Mouse (Mus musculus) megakaryocyte, embryonic 14.5 days (primary cell): ENCODE results near the gene Fgfr2. TPM values are rescaled to one million over a fixed set of nuclear protein-coding genes. Genes with fewer than 3 reads are reported as not detected.

Experiments used
- H3K27me3 ChIP-seq: replicated peaks from 2 replicates; pipeline ENCODE3; 2012; ENCODE audit warnings: inconsistent platforms
- H3K36me3 ChIP-seq: replicated peaks from 2 replicates; pipeline ENCODE3; 2012; ENCODE audit warnings: low read length, inconsistent platforms, mixed read lengths
- H3K4me1 ChIP-seq: 2 replicates; pipeline ENCODE4 v1.6.1; 2012; ENCODE audit warnings: inconsistent platforms
- H3K4me3 ChIP-seq: replicated peaks from 2 replicates; pipeline ENCODE3; 2012; ENCODE audit warnings: moderate library complexity, mild to moderate bottlenecking, inconsistent platforms
- H3K9me3 ChIP-seq: 2 replicates; pipeline ENCODE4 v1.6.1; 2012; ENCODE audit warnings: inconsistent platforms
- FLI1 ChIP-seq: IDR thresholded peaks from 2 replicates; pipeline ENCODE4 v1.6.1; 2012; ENCODE audit warnings: low read length, inconsistent platforms, mixed read lengths
- GATA1 ChIP-seq: IDR thresholded peaks from 3 replicates; pipeline ENCODE4 v1.6.1; 2012; ENCODE audit warnings: mixed read lengths, low read length, inconsistent platforms, borderline replicate concordance
- polyA plus RNA-seq: library from polyadenylated mRNA; stranded (reverse); fragments of >175 nt; gene quantifications from 2 replicates; pipeline ENCODE4 v1.2.3, GENCODE M21; 2012; ENCODE audit warnings: low replicate concordance; ENCODE audit not compliant: insufficient read depth

Gene Fgfr2
- polyA plus RNA-seq, 1 experiment, result 0.45 TPM

DNA sequence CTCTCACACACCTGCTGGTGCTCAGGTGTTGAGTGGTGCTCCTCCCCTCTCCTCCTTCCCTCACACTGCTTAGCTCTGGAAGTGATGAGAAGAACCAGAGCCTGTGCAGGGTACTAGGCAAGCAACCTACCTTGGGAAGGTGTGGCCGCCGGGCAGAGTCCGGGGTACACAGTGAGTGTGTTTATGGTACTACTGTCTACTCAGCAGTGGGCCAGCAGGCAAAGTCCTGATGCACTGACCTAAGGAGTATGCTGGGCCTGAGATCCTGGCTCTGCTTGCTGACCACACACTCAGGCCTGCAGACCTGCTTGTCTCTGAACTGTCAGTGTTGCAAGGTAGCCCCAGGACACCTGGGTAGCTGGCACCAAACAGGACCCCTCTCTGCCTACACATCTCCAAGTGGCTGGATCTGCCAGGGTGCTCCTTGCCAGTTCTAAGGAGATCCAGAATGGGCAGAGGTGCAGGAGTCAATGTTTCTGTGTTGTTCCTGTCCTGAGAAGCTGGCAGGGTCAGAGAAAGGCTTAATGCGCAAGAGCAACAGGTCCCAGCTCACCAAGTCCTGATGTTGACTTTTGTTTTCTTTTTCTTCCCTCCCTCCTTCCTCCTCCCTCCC is 2488.8 kb downstream of the Fgfr2 start:
- peaks cover 44% of the 10 kb centered on the region for H3K27me3 ChIP-seq
- TF ChIP-seq FLI1 (no peak), GATA1 (no peak)
- no peaks in the 10 kb centered on the region for H3K36me3 ChIP-seq
- no peak overlapping the region for H3K4me3 ChIP-seq
- H3K4me1 ChIP-seq, result peaks cover 18% of the 10 kb centered on the region
- no peaks in the 10 kb centered on the region for H3K9me3 ChIP-seq

DNA sequence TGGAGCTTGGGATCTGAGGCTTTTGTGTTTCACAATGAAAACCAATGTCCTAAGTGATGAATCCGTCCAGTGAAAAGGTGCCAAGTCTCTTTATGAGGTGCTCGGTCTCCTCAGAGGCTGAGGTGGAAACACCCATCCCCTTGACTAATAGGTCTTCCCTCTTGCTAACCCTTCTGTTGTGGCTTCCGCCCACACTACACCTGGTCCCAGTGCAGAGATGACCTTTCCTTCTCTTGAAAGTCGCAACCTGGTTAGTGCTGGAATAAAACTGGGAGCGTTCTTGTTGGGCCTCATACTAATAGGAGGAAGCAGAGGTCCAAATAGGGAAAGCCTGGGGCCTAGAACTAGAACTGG is 2490.8 kb downstream of the Fgfr2 start:
- Histone ChIP-seq H3K4me1 (peaks cover 18% of the 10 kb centered on the region), H3K36me3 (no peaks in the 10 kb centered on the region), H3K27me3 (peaks cover 39% of the 10 kb centered on the region), H3K9me3 (no peaks in the 10 kb centered on the region), H3K4me3 (no peak overlapping the region)
- TF ChIP-seq FLI1, result no peak
- TF ChIP-seq GATA1, result no peak

DNA sequence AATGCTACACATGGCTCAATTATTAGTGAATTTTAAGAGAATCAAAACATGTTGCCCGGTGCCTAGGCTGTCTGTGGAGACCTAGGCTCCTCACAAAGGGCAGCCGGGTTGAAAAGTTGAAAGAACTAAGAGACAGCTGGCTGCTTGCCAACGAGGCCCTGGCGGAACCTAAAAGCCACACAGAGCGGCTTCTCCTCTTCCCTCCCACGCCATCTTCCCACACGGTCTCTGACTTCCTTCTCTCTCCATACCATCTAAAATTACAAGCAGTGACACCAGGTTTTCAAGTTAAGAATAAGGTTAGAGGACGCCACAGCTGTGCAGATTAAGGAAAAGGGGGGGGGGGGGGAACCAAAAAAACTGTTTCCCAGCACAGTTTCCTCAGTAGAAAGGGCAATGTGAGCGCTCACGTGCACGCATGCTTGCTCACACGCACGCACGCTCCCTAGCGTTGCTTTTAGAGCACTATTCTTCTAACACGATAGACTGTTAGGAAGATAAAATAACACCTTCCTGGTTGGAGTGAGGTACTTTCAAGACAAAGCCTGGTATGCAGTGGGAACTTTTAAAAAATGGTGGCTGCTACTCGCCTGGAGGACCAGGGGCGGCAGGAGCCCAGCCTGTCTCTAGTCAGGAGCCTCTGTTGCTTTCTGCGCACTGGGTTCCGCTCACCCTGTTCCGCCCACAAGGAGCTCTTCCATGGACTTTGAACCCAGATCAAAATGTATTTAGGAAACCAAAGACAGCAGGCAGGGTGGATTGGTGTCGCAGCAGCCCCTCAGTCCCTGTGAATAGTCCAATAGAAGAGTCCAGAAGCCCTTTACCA is 2491.4 kb downstream of the Fgfr2 start:
- H3K4me3 ChIP-seq, result no peak overlapping the region

DNA sequence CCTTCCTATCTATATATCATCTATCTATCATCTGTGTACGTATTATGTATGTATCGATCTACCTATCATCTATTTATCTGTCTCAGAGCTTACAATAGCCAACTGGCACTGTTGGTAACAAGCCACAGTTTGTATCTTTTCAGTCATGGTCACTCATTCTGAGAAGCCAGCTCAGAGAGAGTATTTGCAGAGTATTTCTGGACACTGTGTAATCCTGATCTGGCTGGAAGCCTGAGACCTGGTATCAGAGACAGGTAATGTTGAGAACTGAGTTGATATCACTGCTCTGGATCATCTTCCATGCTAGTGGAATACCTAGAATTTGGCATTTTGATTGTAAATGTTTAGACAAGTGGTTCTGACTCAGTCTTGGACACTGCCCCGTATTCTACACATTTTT is 2492.2 kb downstream of the Fgfr2 start:
- no peaks in the 10 kb centered on the region for H3K9me3 ChIP-seq
- H3K27me3 ChIP-seq, result peaks cover 42% of the 10 kb centered on the region
- peaks cover 17% of the 10 kb centered on the region for H3K4me1 ChIP-seq
- TF ChIP-seq FLI1 (no peak), GATA1 (no peak)
- H3K36me3 ChIP-seq, result no peaks in the 10 kb centered on the region
- H3K4me3 ChIP-seq, result no peak overlapping the region

More for the DNA sequence above, 2491.4 kb downstream of the Fgfr2 start:
- Histone ChIP-seq H3K36me3 (no peaks in the 10 kb centered on the region), H3K27me3 (peaks cover 38% of the 10 kb centered on the region), H3K9me3 (no peaks in the 10 kb centered on the region), H3K4me1 (peaks cover 18% of the 10 kb centered on the region)
- TF ChIP-seq GATA1 (no peak), FLI1 (no peak)

DNA sequence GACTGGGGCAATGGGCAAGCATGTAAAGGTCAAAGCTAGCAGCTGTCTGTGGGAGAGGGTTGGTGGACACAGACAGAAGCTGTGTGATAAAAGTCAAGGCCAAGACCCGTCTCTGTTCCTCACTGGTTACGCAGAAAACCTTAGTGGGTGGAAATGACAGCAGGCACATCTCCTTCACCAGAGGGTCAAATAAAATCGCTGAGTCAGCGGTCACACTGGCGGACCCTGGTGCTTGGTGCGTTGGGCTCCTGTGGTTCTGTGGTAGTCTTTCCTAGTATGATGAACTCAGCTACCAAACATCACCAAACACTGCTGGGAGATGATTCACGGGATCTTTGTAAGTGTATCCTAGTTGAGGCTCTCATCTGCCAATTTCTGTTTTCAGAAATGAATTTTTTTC is 2493.2 kb downstream of the Fgfr2 start:
- TF ChIP-seq FLI1, result no peak
- TF ChIP-seq GATA1, result no peak
- H3K9me3 ChIP-seq, result no peaks in the 10 kb centered on the region
- no peak overlapping the region for H3K4me3 ChIP-seq
- H3K4me1 ChIP-seq, result peaks cover 12% of the 10 kb centered on the region
- no peaks in the 10 kb centered on the region for H3K36me3 ChIP-seq
- H3K27me3 ChIP-seq, result peaks cover 43% of the 10 kb centered on the region

DNA sequence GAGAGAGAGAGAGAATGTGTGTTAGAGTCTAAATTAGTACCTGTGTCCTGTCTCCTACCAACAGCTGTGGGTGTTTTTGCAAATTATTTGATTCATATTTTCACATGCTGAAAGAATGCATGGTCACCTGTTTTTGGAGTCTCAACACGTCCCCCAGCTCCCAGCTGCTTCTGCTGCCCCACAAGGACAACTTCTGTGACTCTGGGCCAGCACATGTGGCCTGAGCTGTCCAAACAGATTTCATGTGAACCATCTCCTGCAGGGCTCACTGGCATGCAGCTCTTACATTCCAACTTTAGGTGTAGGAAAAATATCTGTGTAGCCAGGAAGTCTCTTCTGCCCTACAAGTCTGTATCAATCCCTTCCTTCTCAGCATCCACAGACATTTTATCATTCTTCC is 2494.5 kb downstream of the Fgfr2 start:
- Histone ChIP-seq H3K36me3 (no peaks in the 10 kb centered on the region), H3K4me3 (no peak overlapping the region), H3K27me3 (peaks cover 51% of the 10 kb centered on the region), H3K9me3 (no peaks in the 10 kb centered on the region), H3K4me1 (peaks cover 8% of the 10 kb centered on the region)
- no peak for TF ChIP-seq FLI1
- no peak for TF ChIP-seq GATA1

DNA sequence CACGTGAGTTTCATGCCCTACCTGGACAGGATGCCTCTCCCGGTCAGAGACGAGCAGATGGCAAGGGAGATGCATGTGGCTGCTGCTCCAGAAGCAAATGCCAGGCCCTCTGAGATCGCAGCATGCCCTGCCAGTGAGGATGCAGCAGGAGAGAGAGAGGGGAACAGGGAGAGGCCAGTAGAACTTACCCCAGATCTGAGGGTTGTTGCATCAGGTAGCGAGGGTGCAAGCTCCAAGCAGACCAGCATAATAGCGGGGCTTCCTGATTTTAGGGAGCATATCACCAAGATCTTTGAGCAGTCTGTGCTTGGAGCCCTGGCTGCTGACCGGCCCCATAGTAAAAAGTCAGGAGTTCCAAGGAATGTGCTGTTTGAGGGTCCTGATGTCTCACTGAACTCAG is 2497.8 kb downstream of the Fgfr2 start:
- H3K27me3 ChIP-seq, result peaks cover 76% of the 10 kb centered on the region
- H3K4me1 ChIP-seq, result no peaks in the 10 kb centered on the region
- H3K9me3 ChIP-seq, result no peaks in the 10 kb centered on the region
- no peaks in the 10 kb centered on the region for H3K36me3 ChIP-seq
- H3K4me3 ChIP-seq, result no peak overlapping the region
- no peak for TF ChIP-seq FLI1
- no peak for TF ChIP-seq GATA1

DNA sequence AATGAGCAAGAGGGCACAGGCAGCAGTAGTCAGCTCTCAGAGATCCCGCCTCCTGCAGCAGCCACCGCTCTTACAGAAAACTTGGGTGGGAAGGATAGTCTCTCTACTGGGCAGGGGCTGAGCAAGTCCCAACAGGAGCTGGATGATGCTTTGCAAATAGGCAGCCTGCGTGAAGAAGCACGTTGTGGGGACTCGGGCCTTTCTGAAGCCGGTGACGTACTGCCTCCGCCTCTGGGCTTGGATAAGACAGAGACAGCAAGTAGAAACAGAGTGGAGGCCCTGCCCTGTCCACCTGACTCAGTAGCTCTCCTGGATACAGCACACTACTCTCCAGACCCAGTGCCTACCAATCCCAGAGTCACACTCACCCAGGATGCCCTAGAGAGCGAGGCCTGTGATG is 2498.9 kb downstream of the Fgfr2 start:
- no peak overlapping the region for H3K4me3 ChIP-seq
- peaks cover 81% of the 10 kb centered on the region for H3K27me3 ChIP-seq
- no peaks in the 10 kb centered on the region for H3K9me3 ChIP-seq
- H3K36me3 ChIP-seq, result no peaks in the 10 kb centered on the region
- no peaks in the 10 kb centered on the region for H3K4me1 ChIP-seq
- no peak for TF ChIP-seq GATA1
- TF ChIP-seq FLI1, result no peak

DNA sequence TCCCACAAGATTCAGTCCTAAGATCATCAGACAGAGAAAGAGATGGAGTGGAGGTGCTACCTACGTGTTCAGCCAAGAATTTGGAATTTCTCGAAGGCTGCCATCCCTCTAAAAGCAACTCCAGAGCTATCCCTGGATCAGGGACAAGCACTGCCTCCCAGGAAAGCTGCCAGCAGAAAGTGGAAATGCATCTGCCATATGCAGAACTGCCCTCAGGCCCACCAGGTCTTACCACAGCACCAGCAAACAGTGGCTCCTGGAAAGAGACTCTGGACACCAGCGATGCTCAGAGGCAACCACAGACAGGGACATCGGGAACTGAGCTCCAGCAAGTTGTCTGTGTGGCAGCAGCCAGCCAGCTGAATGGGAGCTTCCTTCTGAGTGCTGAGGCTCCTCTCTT is 2500.8 kb downstream of the Fgfr2 start:
- H3K4me1 ChIP-seq, result no peaks in the 10 kb centered on the region
- TF ChIP-seq FLI1 (no peak), GATA1 (no peak)
- no peak overlapping the region for H3K4me3 ChIP-seq
- H3K27me3 ChIP-seq, result peaks cover 79% of the 10 kb centered on the region
- H3K9me3 ChIP-seq, result no peaks in the 10 kb centered on the region
- no peaks in the 10 kb centered on the region for H3K36me3 ChIP-seq

DNA sequence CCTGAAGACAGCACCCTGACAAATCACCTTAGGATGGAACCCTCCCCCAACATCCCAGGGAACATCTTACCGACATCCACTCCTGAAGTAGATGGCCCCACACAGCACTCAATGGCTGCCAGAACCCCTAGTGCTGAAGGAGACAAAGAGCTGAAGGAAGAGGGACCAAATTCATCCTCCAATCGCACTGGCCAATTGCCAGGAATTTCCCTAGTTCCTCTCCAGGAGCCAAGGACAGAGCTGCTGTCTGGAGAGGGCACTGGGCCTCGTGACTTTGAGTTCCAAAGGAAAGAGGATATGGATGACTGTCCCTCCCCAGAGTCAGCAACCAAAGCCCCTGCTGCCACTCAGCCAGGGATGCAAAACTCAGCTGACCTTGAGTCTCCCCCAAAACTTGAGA is 2501.2 kb downstream of the Fgfr2 start:
- H3K4me1 ChIP-seq, result no peaks in the 10 kb centered on the region
- no peaks in the 10 kb centered on the region for H3K36me3 ChIP-seq
- no peak for TF ChIP-seq GATA1
- TF ChIP-seq FLI1, result no peak
- peaks cover 78% of the 10 kb centered on the region for H3K27me3 ChIP-seq
- H3K9me3 ChIP-seq, result no peaks in the 10 kb centered on the region
- no peak overlapping the region for H3K4me3 ChIP-seq
